Mouse (Mus musculus) MEL (cell line): ENCODE data around the gene Eipr1.

ENCODE experiments used
- CTCF ChIP-seq, 3 experiments: IDR thresholded peaks in 2 of 3; conservative IDR thresholded peaks in 1 of 3; 2 replicates each; pipeline ENCODE4 v1.5.1; 2011 to 2012; ENCODE audit warnings: low read length in 3 of 3, low read depth in 2 of 3, mild to moderate bottlenecking in 2 of 3, improper control_type of control experiment in 1 of 3, inconsistent platforms in 1 of 3, mixed read lengths in 1 of 3, moderate library complexity in 1 of 3; ENCODE audit not compliant: control insufficient read depth in 1 of 3, insufficient read depth in 1 of 3, poor library complexity in 1 of 3, severe bottlenecking in 1 of 3
- ETS1 ChIP-seq: IDR thresholded peaks from 2 replicates; pipeline ENCODE4 v1.6.1; 2012; ENCODE audit warnings: low read depth, mild to moderate bottlenecking, inconsistent platforms, low read length, improper control_type of control experiment, moderate library complexity
- JUND ChIP-seq: IDR thresholded peaks from 2 replicates; pipeline ENCODE4 v1.6.1; 2011; ENCODE audit warnings: low read depth, mild to moderate bottlenecking, improper control_type of control experiment, low read length
- MAZ ChIP-seq: IDR thresholded peaks from 2 replicates; pipeline ENCODE4 v1.6.1; 2012; ENCODE audit warnings: low read depth, mild to moderate bottlenecking, inconsistent platforms, low read length, improper control_type of control experiment
- POLR2A ChIP-seq, 2 experiments: IDR thresholded peaks; 2 replicates each; pipeline ENCODE4 v1.6.1; 2011 to 2012; ENCODE audit warnings: low read length in 2 of 2, mild to moderate bottlenecking in 2 of 2, control low read depth in 1 of 2, improper control_type of control experiment in 1 of 2, low read depth in 1 of 2, moderate library complexity in 1 of 2; ENCODE audit not compliant: control insufficient read depth in 1 of 2, insufficient read depth in 1 of 2, poor library complexity in 1 of 2
- POLR2AphosphoS2 ChIP-seq: IDR thresholded peaks from 2 replicates; pipeline ENCODE4 v1.6.1; 2011; ENCODE audit warnings: low read length, improper control_type of control experiment
- SIN3A ChIP-seq: IDR thresholded peaks from 2 replicates; pipeline ENCODE4 v1.6.1; 2012; ENCODE audit warnings: low read length, improper control_type of control experiment, inconsistent platforms
- USF1 ChIP-seq: IDR thresholded peaks from 2 replicates; pipeline ENCODE4 v1.6.1; 2014; ENCODE audit warnings: low read depth, mild to moderate bottlenecking, inconsistent platforms, low read length, improper control_type of control experiment, moderate library complexity

DNA sequence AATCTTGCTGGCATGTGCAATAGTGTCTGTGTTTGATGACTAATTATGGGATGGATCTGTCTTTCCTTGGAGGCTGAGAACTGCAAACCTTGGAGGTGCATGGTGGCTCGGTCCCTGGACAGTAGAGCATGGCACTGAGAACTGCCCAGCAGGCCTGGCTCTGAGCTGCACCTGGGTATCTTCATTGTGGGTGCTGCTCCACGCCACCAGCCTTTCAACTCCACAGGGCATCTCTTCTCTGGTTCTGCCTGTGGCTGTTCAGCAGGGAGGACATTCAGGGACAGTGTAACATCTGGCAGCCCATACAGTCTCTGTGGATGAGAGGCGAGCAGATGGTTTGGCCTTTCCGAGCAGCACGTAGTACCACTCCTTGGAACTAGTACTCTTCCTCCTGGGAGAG lies 158.2 kb downstream of the Eipr1 start:
- TF ChIP-seq SIN3A (no peak), POLR2A (IDR thresholded peaks at IDR 0.05; ENCODE audit: control insufficient read depth in 1 of 2, insufficient read depth in 1 of 2, low read depth in 1 of 2, low read length in 2 of 2, poor library complexity in 1 of 2) (no peak), ETS1 (no peak), JUND (no peak), MAZ (no peak), CTCF (IDR thresholded peaks at IDR 0.05 in 2 of 3, conservative IDR thresholded peaks at IDR 0.05 in 1 of 3; ENCODE audit: control insufficient read depth in 1 of 3, insufficient read depth in 1 of 3, low read depth in 2 of 3, low read length in 3 of 3, poor library complexity in 1 of 3, severe bottlenecking in 1 of 3) (no peak), POLR2AphosphoS2 (no peak), USF1 (no peak)
